Mouse (Mus musculus): ENCODE data around the gene Lin52. TPM values are rescaled to one million over a fixed set of nuclear protein-coding genes. Genes with fewer than 3 reads are reported as not detected.
A peak's percentile ranks its signal among the peaks of the same experiment; 100 is the strongest.
"Not testable (repeated sequence)": the region's sequence is repeated elsewhere in the genome, so short reads cannot be mapped to it uniquely, and the experiment has no call there.

Lin52 gene
- polyA plus RNA-seq, 1 experiment from 2014 or later = 18.5 TPM

DNA sequence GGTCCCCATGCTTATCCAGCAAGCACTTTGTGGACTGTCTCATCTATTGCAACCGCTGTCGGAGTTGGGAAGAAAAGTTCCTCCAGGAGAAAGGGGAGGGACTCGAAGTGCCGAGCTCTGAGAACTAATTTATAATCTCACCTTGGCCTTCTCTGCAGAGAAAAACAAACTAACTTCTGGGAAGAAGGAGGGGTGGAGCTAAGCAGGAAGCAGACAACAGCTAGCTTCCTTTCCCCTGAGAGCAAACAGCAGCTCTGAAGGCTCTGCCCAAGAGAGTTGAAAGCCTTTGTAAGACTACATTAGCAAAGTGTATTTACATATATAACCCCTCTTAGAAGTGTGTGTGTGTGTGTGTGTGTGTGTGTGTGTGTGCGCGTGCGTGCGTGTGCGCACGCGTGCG is 74.2 kb downstream of the Lin52 start:
- no peak overlapping the region for H3K9ac ChIP-seq (replicated peaks; ENCODE audit: low read depth)
- no peak overlapping the region for H3K27ac ChIP-seq (ENCODE audit: low read length)
- H3K9me3 ChIP-seq (ENCODE audit: low read length) = no peaks in the 10 kb centered on the region
- DNase-seq (ENCODE audit: low spot score) = no peak
- no peaks in the 10 kb centered on the region for H3K36me3 ChIP-seq (ENCODE audit: insufficient read depth, low read length)
- H3K4me3 ChIP-seq (ENCODE audit: low read depth, low read length) = no peak overlapping the region
- TF ChIP-seq EP300 (IDR thresholded peaks at IDR 0.05) (no peak), CTCF (IDR thresholded peaks at IDR 0.05) (no peak)
- no peak for ATAC-seq
- no peaks in the 10 kb centered on the region for H3K27me3 ChIP-seq (replicated peaks; ENCODE audit: insufficient read depth, low read length)
- WGBS = 70% methylated on average over 12 of the region's 12 CpGs
- H3K4me1 ChIP-seq (ENCODE audit: insufficient read depth, low read depth, low read length) = no peaks in the 10 kb centered on the region
- no peak overlapping the region for H3K4me2 ChIP-seq (replicated peaks; ENCODE audit: low read depth, low read length)

DNA sequence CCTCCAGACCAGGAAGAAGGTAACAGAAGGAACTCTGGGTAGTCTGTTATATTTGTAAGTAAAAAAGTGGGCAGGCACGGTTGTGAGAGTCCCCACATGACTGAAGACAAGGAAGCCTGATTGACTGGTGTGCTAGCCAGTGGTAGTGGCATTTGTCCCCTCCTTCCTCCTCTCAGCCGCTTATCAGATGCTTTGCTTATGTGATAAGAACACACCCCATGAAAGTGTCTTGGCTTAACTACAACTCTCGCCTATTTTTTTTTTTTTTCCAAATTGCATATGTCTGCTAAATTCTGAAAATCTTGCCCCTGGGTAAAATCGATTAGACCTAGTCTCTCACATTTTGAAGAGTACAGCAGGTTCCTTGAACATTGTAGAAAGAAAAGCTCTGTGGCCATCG is 79.2 kb downstream of the Lin52 start:
- H3K36me3 ChIP-seq (ENCODE audit: insufficient read depth, low read length) = 0 out of 2 replicates have a peak, but pooled peaks cover 6% of the 10 kb centered on the region
- no peak overlapping the region for H3K4me2 ChIP-seq (replicated peaks; ENCODE audit: low read depth, low read length)
- TF ChIP-seq CTCF (IDR thresholded peaks at IDR 0.05) = no peak
- no peak for TF ChIP-seq EP300 (IDR thresholded peaks at IDR 0.05)
- no peak overlapping the region for H3K4me3 ChIP-seq (ENCODE audit: low read depth, low read length)
- H3K27me3 ChIP-seq (replicated peaks; ENCODE audit: insufficient read depth, low read length) = no peaks in the 10 kb centered on the region
- no peaks in the 10 kb centered on the region for H3K4me1 ChIP-seq (ENCODE audit: insufficient read depth, low read depth, low read length)
- DNase-seq (ENCODE audit: low spot score) (no peak), ATAC-seq (no peak)
- H3K27ac ChIP-seq (ENCODE audit: low read length) = no peak overlapping the region
- no peaks in the 10 kb centered on the region for H3K9me3 ChIP-seq (ENCODE audit: low read length)
- no peak overlapping the region for H3K9ac ChIP-seq (replicated peaks; ENCODE audit: low read depth)
- 74% methylated on average over 5 of the region's 5 CpGs for WGBS

- H3K36me3 ChIP-seq (ENCODE audit: insufficient read depth, low read length) = 0 out of 2 replicates have a peak, but pooled peaks cover 6% of the 10 kb centered on the region
- H3K9me3 ChIP-seq (ENCODE audit: low read length) = no peaks in the 10 kb centered on the region
- DNase-seq (ENCODE audit: low spot score) (no peak), ATAC-seq (no peak)
- H3K4me3 ChIP-seq (ENCODE audit: low read depth, low read length) = no peak overlapping the region
- H3K4me2 ChIP-seq (replicated peaks; ENCODE audit: low read depth, low read length) = no peak overlapping the region
- 82% methylated on average over 13 of the region's 13 CpGs for WGBS
- TF ChIP-seq EP300 (IDR thresholded peaks at IDR 0.05) = no peak
- no peak for TF ChIP-seq CTCF (IDR thresholded peaks at IDR 0.05)
- no peaks in the 10 kb centered on the region for H3K27me3 ChIP-seq (replicated peaks; ENCODE audit: insufficient read depth, low read length)
- H3K4me1 ChIP-seq (ENCODE audit: insufficient read depth, low read depth, low read length) = no peaks in the 10 kb centered on the region
- no peak overlapping the region for H3K9ac ChIP-seq (replicated peaks; ENCODE audit: low read depth)
- no peak overlapping the region for H3K27ac ChIP-seq (ENCODE audit: low read length)
These were observed 80.9 kb downstream of the Lin52 start for GRCm38 (mm10) chr12:84531906-84532829.

- H3K4me3 ChIP-seq (ENCODE audit: low read depth, low read length) = no peak overlapping the region
- DNase-seq (ENCODE audit: low spot score) = no peak
- H3K9me3 ChIP-seq (ENCODE audit: low read length) = no peaks in the 10 kb centered on the region
- no peak overlapping the region for H3K27ac ChIP-seq (ENCODE audit: low read length)
- H3K4me2 ChIP-seq (replicated peaks; ENCODE audit: low read depth, low read length) = no peak overlapping the region
- TF ChIP-seq EP300 (IDR thresholded peaks at IDR 0.05) (no peak), CTCF (IDR thresholded peaks at IDR 0.05) (no peak)
- 78% methylated on average over 8 of the region's 8 CpGs for whole genome bisulfite sequencing
- ATAC-seq = no peak
- H3K4me1 ChIP-seq (ENCODE audit: insufficient read depth, low read depth, low read length) = no peaks in the 10 kb centered on the region
- no peak overlapping the region for H3K9ac ChIP-seq (replicated peaks; ENCODE audit: low read depth)
- H3K27me3 ChIP-seq (replicated peaks; ENCODE audit: insufficient read depth, low read length) = no peaks in the 10 kb centered on the region
- H3K36me3 ChIP-seq (ENCODE audit: insufficient read depth, low read length) = 0 out of 2 replicates have a peak, but pooled peaks cover 6% of the 10 kb centered on the region
These were observed 81.6 kb downstream of the Lin52 start for GRCm38 (mm10) chr12:84532830-84533199.

DNA sequence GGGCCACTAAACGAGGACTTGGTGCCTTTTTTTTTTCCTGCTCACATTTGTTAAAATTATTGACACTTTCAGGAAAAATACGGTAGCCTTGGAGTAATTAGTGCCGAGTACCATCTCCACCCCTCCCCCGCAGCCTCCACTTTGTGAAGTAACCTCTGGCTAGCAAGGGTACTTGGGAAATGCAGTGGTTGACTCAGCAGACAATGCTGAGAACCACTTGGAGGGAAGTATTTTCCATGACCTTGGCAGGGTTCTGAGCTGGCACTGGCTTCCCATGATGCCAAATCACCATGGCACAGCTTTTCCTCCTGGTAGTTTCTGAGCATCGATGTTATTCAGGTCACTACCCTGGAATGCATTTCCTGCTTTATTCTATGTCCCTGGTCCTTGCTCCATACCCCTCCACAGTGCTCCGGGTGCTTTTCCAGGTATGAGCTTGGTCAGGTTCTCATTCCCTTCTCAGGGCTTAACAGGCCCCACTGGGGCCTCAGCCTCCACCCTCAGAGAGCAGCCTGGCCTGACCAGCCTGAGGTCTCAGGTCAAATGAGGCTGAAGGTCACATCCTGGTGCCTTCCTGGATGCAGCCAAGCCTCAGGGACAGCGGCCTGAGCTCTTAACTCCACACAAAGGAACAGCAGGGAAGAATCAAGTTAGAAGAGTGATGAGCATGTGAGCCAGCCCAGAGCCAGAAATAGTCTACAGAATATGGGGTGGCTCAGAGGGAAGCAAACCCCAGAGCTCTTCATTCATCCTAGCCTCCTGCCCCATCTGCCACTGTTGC is 82.7 kb downstream of the Lin52 start:
- DNase-seq (ENCODE audit: low spot score) = no peak
- Histone ChIP-seq H3K4me2 (replicated peaks; ENCODE audit: low read depth, low read length) (no peak overlapping the region), H3K4me3 (ENCODE audit: low read depth, low read length) (no peak overlapping the region), H3K27ac (ENCODE audit: low read length) (no peak overlapping the region), H3K36me3 (ENCODE audit: insufficient read depth, low read length) (0 out of 2 replicates have a peak, but pooled peaks cover 6% of the 10 kb centered on the region), H3K9ac (replicated peaks; ENCODE audit: low read depth) (no peak overlapping the region), H3K9me3 (ENCODE audit: low read length) (no peaks in the 10 kb centered on the region), H3K4me1 (ENCODE audit: insufficient read depth, low read depth, low read length) (no peaks in the 10 kb centered on the region), H3K27me3 (replicated peaks; ENCODE audit: insufficient read depth, low read length) (no peaks in the 10 kb centered on the region)
- ATAC-seq = no peak
- WGBS = 81% methylated on average over 7 of the region's 7 CpGs
- no peak for TF ChIP-seq CTCF (IDR thresholded peaks at IDR 0.05)
- TF ChIP-seq EP300 (IDR thresholded peaks at IDR 0.05) = no peak

DNA sequence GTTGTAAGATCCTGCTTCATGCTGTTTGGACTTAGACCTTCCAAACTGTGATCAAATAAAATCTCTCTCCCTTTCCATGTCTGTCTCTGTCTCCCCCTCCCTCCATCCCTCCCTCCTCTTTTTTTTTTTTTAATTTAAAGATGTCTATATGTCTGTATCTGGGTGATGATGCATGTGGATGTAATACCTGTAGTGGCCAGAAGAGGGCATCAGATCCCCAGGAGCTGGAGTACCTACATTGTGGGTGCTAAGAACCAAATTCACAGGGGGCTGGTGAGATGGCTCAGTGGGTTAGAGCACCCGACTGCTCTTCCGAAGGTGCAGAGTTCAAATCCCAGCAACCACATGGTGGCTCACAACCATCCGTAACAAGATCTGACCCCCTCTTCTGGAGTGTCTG is 88.3 kb downstream of the Lin52 start:
- not testable (repeated sequence) for H3K27me3 ChIP-seq (replicated peaks; ENCODE audit: insufficient read depth, low read length); H3K9me3 ChIP-seq (ENCODE audit: low read length); DNase-seq (ENCODE audit: low spot score); H3K4me3 ChIP-seq (ENCODE audit: low read depth, low read length); H3K9ac ChIP-seq (replicated peaks; ENCODE audit: low read depth); ATAC-seq; H3K4me1 ChIP-seq (ENCODE audit: insufficient read depth, low read depth, low read length); H3K27ac ChIP-seq (ENCODE audit: low read length); H3K4me2 ChIP-seq (replicated peaks; ENCODE audit: low read depth, low read length); H3K36me3 ChIP-seq (ENCODE audit: insufficient read depth, low read length)
- peak; percentile 60 for TF ChIP-seq CTCF (IDR thresholded peaks at IDR 0.05)
- WGBS = 91% methylated on average over 3 of the region's 3 CpGs
